Mouse (Mus musculus) large intestine, adult 2 months (tissue): ENCODE data around the gene Shroom4. TPM values are rescaled to one million over a fixed set of nuclear protein-coding genes. Genes with fewer than 3 reads are reported as not detected.

Experiments used
- polyA plus RNA-seq: library from polyadenylated mRNA; depleted of rRNA; stranded (reverse); fragments of >200 nt; gene quantifications from 2 replicates; pipeline ENCODE4 v1.2.3, GENCODE M21; 2012; rRNA removed

The Shroom4 gene
- polyA plus RNA-seq, 1 experiment = 0.40 TPM

Other genes with a start within 250 kb of the Shroom4 start
- 0.11 and 0.20 TPM in 2 replicates for gene Nudt10, start 226.8 kb upstream of the Shroom4 start, polyA plus RNA-seq
- gene Bmp15, start 79.1 kb upstream of the Shroom4 start, polyA plus RNA-seq = not detected in 2 replicates